Mouse (Mus musculus): ENCODE measurements around the gene Rorb.

DNA sequence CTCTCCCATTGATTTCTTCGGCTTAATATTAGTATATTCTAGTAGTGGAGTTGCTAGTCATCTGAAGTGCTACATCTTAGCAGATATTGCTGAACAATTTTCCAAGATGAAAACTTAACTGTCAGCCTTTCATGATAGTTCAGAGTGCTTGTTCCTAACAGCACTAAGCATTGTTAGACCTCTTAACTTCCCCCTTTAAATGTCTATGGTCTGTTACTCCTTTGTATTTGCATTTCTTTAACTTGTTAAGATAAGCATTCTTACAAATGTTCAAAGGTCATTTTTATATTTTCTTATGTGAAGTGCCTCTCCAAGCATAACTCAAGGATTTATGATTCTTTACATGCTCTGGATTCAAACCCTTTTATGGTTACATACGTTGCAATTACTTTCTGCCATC, 24.8 kb upstream of the Rorb start:
- TF ChIP-seq CTCF (conservative IDR thresholded peaks at IDR 0.05 in 1 of 2, IDR thresholded peaks at IDR 0.05 in 1 of 2; ENCODE audit: low read depth in 2 of 2, low read length in 2 of 2) (no peak), USF2 (conservative IDR thresholded peaks at IDR 0.05; ENCODE audit: low read depth, low read length) (no peak), UBTF (IDR thresholded peaks at IDR 0.05; ENCODE audit: low read depth, low read length) (no peak), MAX (IDR thresholded peaks at IDR 0.05; ENCODE audit: low read length) (no peak), ZNF384 (IDR thresholded peaks at IDR 0.05; ENCODE audit: low read depth, low read length) (no peak)

All from CH12.LX (cell line).